Mouse (Mus musculus): Measurements from ENCODE around the gene Pdpn.

Gene Pdpn

DNA sequence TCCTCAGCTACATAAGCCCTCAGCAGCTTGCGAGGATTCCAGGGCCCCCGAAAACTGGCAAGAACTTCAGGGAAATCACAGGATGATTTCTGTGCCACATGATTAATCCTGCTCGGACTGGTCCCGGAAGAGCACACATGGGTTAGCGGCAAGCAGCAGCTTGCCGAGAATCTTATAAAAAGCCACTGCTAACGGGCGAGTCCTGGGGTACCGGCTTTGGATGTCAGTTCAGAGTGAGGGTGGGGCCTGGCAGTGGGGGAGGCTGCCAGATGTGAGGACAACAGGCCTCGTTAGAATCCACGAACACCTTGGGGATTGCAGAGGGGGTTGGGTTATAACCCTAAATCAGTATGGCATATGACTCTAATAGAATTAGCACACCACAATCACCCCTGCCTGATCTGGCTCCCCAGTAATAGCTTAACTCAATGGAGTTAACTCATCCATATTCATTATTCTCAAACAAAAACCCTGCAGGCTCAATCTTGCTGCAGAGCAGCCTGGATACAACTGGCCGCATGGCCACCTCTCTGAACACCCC, 2.3 kb downstream of the Pdpn start:
- DNase-seq: no peak

DNA sequence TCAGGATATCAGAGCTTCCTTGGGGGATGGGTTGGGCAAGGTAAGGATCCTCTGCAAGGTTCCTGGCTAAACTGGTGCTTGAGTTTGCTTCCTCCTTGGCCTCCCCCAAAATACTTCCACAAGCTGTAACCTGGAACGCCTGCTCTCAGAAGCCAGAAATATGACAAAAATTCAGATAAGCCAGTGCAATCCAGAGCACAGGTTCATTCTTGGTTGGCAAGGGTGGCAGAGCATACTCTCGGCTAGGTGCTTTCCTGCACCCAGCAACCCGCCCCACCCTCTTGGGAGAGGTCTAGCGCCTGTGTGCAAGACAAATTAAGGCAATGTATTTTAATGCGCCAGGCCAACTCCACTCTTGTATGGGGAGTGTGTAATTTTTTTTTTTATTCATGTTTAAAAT, 3.2 kb downstream of the Pdpn start:
- DNase-seq: no peak

DNA sequence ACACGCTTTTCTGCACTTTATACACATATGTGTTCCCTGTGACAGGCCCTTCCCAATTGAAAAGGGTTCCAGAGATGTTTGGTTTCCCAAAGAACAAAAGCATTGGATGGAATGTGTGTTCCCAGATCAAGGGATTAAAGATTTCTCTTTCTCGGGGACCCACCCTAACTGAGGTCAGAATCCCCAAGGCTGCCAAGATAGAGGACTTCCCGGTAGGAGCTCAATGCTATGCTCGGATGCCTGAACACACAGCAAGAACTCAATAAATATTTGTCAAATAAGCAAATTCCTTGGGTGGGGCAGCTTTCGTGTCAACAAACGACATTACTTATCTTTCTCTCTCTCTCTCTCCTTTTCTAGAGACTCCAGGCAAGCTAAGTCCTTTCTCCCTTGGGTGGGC, 5.0 kb downstream of the Pdpn start:
- no peak for DNase-seq

DNA sequence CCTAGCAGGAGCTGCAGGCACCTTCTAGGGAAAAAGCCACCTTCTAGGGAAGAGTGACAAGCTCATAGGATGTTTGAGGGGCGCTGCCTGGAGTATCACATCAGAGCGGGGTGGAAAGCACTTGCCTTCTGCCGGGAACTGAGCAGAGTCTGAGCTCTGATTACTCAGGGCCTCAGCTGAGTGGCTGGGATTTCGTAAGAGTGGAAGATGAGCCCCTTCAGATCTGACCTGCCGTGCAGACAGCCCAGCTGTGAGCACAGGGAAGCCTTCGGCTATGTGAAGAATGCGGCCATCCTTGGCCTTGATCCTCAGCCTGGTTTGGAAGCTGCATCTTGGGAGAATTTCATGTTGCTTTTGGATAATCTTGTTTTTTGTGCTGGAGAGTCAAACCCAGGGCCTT, 10.5 kb downstream of the Pdpn start:
- no peak for DNase-seq

DNA sequence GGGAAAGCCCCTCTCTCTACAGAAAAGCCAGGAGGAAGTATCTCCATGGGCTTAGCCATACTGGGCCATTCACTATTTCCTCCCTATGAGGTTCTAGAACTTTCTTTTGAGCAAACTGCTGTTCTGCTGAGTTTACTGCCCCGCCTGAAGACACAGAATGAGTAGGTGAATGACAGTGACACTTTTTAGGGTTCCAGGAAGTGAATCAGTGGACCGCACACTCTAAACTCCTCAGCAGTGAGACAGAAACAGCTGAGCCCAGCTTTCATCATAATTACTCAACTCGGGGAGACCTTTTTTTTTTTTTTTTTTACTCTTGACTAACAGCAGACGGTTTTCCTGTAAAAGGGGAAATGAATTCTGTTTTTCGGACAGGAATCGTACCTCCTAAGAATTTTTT, 10.9 kb downstream of the Pdpn start:
- DNase-seq: no peak

DNA sequence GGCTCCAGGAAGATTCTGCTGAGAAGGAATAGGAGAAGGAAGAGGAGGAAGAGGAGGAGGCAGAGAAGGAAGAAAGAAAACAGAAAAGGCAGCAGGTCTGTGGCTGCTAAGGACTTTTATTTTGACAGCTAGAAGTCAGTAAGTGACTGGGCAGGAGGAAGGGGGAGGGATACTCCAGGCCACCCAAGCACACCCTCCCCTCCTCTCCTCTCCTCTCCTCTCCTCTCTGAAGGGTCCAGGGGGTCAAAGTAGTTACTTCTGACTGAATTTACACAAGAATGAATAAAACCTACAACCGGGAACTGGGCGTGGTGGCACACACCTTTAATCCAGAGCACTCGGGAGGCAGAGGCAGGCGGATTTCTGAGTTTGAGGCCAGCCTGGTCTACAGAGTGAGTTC, 12.3 kb downstream of the Pdpn start:
- DNase-seq: no peak

DNA sequence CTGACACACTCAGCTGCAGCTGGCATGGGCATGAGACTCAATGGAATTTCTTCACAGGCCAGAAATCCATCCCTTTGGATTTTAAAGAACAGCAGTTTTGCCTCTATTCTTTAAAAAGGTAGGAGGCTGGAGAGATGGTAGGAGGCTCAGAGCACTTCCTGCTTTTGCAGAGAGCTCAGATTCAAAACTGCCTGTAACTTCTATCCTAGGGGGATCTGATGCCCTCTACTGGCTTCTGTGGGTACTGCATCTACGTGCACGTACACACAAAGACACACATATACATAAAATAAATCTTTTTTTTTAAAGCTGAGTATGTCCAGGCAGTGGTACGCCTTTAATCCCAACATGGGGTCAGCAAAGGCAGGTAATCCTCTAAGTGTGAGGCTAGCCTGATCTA, 19.2 kb downstream of the Pdpn start:
- DNase-seq: no peak

DNA sequence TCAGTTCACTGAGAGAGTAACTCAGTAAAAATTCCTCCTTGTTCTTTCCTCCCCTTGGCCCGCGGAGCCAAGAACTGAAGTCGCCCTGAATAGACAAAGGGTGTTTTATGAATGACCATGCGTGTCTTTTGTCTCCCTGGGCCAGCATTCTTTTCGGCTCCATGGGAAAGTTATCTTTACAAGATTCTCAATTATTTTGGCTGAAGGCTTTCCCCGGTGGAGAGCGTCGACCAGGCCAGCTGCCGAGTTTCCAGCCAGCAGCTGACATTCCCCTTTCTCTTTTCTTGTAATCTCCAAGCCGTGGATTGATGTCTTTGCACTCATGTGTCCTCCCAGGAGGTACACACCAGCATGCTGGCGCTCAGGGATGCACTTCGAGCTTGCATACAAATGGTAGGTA, 19.7 kb downstream of the Pdpn start:
- no peak for DNase-seq

DNA sequence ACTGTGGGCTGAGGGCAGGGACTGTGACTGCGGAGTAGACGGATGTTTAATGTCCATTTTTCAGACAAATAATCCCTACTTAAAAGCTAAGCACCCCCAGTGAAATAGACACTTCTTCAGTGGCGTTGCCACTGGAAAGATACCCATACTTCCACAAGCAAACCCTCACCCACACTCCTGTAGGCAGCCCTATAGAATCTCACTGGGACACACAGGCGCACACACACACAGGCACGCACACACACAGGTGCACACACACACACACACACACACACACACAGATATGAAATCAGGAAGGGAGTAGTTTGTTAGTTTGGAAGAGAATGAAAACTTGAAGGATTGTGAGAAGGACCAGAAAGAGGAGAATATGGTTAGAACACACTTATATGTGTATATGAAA, 20.3 kb downstream of the Pdpn start:
- DNase-seq: no peak

DNA sequence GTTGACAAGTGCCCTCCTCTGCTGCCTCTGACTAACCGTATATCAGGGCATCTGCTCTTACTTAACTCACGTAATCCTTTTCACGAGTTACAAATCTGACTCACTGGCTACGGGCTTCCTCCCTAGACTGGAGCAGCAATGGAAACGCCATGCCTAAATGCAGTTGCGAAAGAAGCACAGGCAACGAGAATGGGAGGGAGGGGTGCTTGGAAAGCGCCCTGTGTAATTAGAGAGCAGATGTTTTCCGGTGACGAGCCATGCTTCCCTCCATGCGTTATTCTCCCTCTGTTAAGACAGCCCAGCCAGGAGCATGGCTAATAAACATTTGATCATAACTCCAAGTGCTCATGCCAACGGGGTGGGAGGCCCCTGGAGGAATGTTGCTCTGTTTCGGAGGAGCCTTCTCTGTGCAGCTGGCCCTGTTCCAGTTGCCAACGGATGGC, 20.9 kb downstream of the Pdpn start:
- DNase-seq: peak; percentile 52

DNA sequence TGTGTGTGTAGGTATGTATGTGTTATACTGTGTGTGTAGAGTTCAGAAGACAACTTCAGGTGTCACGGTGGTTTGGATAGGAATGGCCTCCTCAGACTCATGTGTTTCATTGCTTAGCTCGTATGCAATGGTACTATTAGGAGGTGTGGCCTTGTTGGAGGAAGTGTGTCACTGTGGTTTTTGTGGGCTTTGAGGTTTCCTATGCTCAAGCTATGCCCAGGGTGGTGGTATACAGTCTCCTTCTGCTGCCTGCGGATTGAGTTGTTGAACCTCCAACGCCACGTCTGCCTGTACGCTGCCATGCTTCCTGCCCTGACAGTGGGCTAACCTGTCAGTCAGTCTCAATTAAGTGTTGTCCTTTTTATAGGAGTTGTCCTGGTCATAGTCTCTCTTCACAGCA, 22.0 kb downstream of the Pdpn start:
- no peak for DNase-seq

DNA sequence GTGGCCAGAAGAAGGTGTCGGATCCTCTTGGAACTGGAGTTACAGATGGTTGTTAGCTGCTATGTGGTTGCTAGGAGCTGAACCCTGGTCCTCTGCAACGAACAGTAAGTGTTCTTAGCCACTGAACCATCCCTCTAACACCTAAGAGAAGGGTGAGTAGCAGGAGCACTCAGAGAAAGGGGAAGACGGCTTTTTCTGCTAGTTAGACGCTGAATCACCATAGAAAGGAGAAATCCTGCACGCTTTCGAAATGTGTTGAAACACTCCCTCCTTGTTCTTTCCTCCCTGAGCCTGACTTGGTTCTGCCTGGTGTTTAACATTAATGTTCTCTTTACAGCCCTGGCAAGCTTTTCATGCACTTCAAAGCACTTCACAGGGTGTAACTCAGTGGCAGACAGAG, 27.8 kb downstream of the Pdpn start:
- no peak for DNase-seq

DNA sequence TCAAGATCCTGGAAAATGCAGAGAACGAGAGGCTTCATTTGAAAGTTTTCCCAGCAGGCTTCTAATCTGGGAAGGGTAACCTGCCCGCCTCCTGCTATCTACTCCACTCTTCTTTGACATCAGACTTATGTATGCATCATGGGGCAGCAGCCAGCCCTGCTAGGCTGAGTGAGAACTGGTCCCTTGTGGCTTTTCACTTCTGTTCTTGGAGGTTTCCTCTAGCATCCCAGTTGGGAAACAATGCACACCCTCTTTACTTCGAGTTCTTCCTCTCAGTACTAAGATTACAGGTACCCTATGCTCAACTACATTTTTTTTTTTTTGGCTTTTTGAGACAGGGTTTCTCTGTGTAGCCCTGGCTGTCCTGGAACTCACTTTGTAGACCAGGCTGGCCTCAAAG, 28.5 kb downstream of the Pdpn start:
- DNase-seq: no peak

DNA sequence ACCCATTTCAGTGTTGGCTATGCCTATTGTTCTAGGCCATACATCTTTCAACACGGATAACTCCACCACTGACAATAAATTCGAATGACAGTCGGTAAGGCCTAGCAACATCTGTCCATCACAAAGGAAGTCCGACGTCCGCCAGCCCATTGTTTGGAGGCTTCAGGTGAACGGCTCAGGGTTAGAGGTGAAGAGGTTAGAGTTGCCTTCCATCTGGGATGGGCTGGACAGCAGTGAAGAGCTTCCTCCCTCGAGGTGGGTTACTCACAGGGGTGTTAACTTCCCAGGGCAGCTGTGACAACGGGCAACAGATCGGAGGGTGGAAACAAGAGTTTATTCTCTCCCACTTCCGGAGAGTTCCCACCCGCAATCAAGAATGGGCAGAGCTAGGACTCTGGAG, 36.7 kb downstream of the Pdpn start:
- DNase-seq: no peak

DNA sequence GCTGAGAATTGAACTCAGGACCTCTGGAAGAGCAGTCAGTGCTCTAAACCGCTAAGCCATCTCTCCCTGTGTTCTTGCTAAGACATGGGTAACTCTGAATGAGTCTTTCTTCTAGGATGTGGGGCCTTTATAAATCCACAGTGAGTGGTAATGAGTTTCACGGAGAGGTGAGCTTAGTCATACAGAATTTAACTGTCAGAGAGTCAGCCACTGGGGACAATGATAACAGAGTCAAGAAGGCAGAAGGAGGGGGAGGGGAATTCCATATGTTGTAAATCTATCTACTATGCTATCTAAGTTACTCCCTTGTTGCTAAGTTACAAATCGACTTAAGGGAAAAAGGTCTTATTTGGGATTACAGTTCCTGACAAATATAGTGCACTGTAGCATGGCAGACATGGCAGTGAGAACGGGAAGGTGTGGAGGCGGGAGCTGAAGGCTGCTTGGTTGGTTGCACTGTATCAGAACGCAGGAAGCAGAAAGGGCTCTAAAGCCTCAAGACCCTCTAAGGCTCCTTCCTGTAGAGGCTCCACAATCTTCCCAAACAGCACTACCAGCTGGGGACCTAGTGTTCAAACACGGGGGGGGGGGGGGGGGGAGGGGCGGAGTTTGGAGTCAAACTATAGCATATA, 39.5 kb downstream of the Pdpn start:
- no peak for DNase-seq

DNA sequence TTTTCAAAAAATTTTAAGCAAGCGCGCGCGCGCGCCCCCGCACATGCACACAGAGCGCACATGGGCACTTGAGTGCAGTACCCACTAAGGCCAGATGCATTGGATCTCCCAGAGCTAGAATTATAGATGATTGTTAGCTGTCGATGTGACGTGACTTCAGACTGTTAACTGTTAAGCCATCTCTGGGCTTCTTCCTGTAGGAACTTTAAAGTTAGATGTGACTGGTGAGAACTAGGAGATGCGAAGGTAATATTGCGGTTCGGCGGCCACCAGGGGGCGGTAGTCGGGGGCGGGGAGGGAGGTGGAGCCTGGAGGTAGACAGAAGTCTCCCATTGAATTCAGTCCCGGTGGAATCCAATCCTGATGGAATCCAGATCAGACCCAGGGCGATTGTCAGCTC, 40.8 kb downstream of the Pdpn start:
- no peak for DNase-seq

DNA sequence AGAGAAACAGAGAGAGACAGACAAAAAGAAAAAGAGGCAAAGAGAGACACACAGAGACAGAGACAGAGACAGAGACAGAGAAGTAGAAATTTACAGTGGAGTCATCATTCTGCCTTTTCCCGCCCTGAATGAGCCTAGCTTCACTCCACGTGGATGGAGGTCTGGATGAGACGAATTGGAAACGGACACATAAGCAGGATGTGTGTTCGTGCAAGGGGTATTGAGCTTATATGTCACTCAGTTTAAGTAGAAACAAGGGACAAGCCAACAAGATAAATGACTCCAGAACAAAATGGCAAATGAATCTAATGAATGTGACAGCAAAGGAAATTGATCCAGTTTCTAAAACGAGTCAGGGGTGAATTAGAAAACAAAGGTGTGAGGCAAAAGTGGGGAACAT, 41.4 kb downstream of the Pdpn start:
- DNase-seq: no peak

DNA sequence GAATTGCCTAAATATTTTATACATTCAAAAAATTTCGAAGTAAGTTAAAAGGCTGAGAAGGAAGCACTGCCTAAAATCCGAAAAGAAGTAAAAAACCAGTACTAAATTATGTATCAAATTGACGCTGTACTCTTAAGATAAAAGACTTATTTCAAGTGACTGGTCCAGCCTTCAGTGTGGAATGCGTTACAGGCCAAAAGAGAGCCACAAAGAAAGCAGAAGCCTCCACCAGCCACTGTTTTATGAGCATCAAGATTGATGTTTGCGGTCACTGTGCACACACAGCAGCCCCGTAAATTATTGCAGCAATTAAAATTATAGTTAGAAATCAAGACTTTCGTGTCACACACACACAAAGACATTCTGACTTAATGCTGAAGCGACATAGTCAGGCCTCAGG, 43.8 kb downstream of the Pdpn start:
- DNase-seq: no peak

DNA sequence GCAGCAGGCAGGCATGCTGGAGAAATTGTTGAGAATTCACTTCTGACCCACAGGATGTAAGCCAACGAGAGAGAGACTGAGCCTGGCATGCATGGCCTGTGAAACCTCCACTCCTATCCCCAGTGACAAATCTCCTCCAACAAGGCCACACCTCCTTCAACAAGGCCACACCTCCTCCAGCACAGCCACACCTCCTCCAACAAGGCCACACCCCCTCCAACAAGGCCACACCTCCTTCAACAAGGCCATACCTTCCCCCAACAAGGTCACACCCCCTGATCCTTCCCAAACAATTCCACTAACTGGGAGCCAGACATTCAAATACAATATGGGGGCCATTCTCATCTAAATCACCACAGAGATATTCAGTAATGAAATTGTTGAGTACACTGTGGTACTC, 46.0 kb downstream of the Pdpn start:
- no peak for DNase-seq

DNA sequence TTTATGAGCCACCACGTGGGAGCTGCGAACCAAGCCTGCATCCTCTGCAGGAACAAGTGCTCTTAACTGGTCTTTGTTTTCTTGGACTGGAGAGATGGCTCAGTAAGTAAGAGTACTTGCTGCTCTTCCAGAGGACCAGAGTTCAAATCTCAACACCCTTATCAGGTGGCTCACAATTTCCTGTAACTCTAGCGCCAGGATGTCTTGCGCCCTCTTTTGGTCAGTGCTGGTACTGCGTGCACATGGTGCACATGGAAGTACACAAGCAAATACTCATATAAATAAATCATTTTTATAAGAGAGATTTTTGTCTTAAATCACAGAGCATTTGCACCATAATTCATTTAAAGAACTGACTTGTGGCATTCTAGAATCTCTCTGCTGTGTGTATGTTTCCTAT, 51.3 kb downstream of the Pdpn start:
- no peak for DNase-seq

DNA sequence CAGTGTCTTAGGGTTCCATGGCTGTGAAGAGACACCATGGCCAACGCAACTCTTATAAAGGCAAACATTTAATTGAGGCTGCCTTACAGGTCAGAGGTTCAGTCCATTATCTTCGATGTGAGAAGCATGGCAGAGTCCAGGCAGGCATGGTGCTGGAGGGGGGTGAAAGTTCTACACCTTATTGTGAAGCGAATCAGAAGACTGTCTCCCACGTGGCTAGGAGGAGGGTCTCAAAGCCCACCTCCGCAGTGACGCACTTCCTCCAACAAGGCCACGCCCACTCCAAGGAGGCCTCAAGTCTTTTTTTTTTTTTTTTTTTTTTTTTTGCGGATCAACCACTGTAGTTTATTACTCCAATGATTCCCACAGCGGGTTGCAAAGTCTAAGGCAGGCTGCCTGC, 58.1 kb downstream of the Pdpn start:
- DNase-seq: no peak

DNA sequence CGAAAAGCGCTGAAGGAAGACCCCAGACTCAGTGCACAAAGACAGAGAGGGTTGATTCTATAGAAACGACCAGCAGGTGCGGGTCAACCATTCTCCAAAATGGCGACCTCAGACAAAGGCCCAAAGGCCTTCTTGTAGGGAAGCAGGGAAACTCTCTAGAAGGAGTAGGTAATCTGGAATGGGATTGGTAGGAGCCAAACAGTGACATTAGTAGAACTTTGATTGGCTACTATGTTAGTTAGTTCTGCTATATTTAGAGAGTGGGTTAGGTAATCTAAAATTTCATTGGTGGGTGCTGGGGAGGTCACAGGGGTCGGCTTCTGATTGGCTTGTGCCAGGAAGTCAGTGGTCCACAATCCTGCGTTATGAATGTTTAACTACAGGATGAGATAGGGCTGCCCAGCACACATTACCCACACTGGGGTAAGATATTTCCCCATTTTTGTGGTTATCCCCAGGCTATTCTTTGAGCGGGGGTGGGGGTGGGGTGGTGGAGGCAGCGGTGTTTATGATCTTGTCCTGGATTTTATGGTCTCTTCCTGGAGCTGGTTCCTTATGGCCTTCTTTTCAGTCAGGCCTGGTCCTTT, 59.7 kb downstream of the Pdpn start:
- no peak for DNase-seq

DNA sequence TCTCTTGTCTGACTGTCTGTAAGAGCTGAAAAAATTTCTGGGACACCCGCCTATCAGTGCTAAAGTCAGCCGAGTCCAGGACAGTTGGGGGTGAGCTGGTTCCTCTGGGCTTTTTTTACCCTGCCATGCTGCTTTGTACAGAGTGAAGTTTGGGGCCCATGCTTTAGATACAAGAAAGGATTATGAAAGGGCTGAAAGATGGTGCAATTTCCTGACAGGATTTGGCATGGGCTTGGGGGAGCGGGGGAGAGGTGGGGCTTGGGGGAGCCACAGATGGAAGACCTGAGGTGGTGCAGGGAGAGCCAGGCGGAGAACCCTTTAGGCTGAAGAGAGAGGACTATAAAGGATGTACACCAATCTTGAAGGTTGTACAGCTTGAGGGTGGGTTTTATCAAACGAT, 60.2 kb downstream of the Pdpn start:
- DNase-seq: no peak

DNA sequence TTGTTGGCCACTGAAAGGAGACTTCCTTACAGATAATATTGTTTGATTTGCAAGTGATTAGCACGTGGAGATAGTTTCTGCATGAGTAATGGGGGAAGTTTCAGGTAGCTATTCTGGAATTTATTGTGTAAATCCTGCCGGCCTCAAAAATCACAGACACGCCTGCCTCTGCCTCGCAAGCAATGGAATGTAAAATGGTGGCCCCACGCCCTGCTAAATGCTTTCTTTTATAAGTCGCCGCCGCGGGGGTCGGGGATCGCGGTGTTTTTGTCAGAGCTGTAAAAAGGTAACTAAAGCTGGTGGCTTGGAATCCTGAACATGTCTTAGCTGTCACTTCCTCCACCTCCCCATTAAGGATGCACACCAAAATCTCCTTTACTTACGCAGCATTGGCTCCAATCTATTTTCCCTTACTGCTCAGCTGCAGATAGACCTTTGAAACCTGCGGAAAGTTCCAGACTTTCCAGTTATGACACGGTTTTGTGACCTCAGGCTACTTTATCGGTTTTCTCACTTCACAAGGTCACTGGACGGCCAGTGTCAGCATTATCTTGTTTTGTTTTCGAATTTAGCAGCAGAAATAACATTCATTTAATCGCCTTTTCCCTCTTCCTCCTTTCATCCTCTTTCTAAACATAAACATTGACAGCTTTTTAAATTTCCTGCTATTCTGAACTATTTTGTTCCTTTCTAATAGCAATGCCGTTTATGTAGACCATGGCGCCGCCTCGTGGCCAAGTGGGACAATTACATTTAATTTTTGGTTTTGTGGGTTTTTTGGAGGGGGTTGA, 60.9 kb downstream of the Pdpn start:
- no peak for DNase-seq

Data from layer of hippocampus, adult 9-11 months (tissue).